ENCODE assay signal across 17 mouse cellular contexts in the genomic region with DNA sequence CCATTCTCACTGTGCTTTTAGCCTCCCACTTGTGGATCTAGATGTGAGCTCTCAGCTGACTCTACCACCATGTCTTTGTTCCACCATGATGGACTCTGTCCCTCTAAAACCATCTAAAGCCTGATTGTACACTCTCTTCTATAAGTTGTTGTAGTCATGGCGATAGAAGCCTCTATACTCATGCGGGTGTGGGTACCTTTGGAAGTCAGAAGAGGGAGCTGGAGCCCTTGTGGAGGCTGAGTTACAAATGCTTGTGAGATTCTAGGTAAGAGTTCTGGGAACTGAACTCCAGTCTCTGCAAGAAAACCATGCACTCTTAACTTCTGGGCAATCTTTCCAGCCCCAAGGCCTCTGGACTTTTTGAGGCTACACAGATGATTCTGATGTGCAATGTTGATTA. TPM values are rescaled to one million over a fixed set of nuclear protein-coding genes. Genes with fewer than 3 reads are reported as not detected.
DNase-seq lines count a peak whose midpoint lies in the region; ATAC-seq and TF ChIP-seq lines count a peak whose summit lies in the region.
"Had no signal": no experiment of that assay in that cellular context is flagged by ENCODE, and none has a peak within 500 bp of the region (broad histone marks: within the 10 kb centered on the region; RNA-seq: fewer than 3 reads in every experiment).

No protein-coding gene starts in this region.

- no peak for DNase-seq in left cerebral cortex, adult 2 months (ENCODE audit: extremely low spot score in 1 of 2, low spot score in 2 of 2)
- no peak for DNase-seq in left cerebral cortex, postnatal 36 days (ENCODE audit: low spot score in 2 of 2)
- peak; percentile 63 for DNase-seq in 416B (ENCODE audit: low read depth)
- DNase-seq in CD4-positive, CD25-positive, alpha-beta regulatory T cell, adult 2 months (ENCODE audit: low read depth, low spot score), result peak; percentile 65
- no peak for DNase-seq in right cerebral cortex, postnatal 10 days (ENCODE audit: low spot score in 2 of 2)
- DNase-seq: adrenal gland, postnatal 10 days; cerebellum, adult 11 months; embryo, embryonic 11 days; heart, adult 18-20 months; kidney, postnatal 10 days; right cerebral cortex, adult 18-20 months had no signal

- peak; percentile 23 for TF ChIP-seq CTCF in left cerebral cortex, adult 2 months (IDR thresholded peaks at IDR 0.05)
- 0 out of 2 replicates have a peak, but pooled peaks have one; percentile 10 for TF ChIP-seq CTCF in cortical plate, adult 2 months (IDR thresholded peaks at IDR 0.05; ENCODE audit: extremely low read depth, insufficient read depth, low read length)

- H3K27ac ChIP-seq in left cerebral cortex, adult 2 months, result no peak overlapping the region
- H3K27ac ChIP-seq in cortical plate, adult 2 months (ENCODE audit: insufficient read depth, low read length), result no peak overlapping the region
- no peak overlapping the region for H3K27ac ChIP-seq in hindbrain, embryonic 12.5 days
- H3K27ac ChIP-seq: hindbrain, embryonic 15.5 days; stomach, embryonic 15.5 days had no signal

- 86% methylated on average over 2 of the region's 2 CpGs for WGBS in hindbrain, embryonic 12.5 days

- H3K9ac ChIP-seq in hindbrain, embryonic 12.5 days, result no peak overlapping the region
- H3K9ac ChIP-seq: hindbrain, embryonic 15.5 days; stomach, embryonic 15.5 days had no signal

- no peak for TF ChIP-seq POLR2A in cortical plate, adult 2 months (IDR thresholded peaks at IDR 0.05; ENCODE audit: extremely low read depth, insufficient read depth, low read length)

- H3K4me2 ChIP-seq in hindbrain, embryonic 12.5 days (replicated peaks), result no peak overlapping the region
- H3K4me2 ChIP-seq: hindbrain, embryonic 15.5 days; stomach, embryonic 15.5 days had no signal

- H3K9me3 ChIP-seq in hindbrain, embryonic 12.5 days (replicated peaks), result no peaks in the 10 kb centered on the region
- H3K9me3 ChIP-seq: hindbrain, embryonic 15.5 days; megakaryocyte, embryonic 14.5 days; stomach, embryonic 15.5 days had no signal

- H3K36me3 ChIP-seq in hindbrain, embryonic 12.5 days, result no peaks in the 10 kb centered on the region
- H3K36me3 ChIP-seq: hindbrain, embryonic 15.5 days had no signal

- no peaks in the 10 kb centered on the region for H3K27me3 ChIP-seq in hindbrain, embryonic 12.5 days
- H3K27me3 ChIP-seq: hindbrain, embryonic 15.5 days; stomach, embryonic 15.5 days had no signal

- no peak for ATAC-seq in hindbrain, embryonic 12.5 days (ENCODE audit: low FRiP score)

- no peak overlapping the region for H3K4me3 ChIP-seq in left cerebral cortex, adult 2 months
- no peak overlapping the region for H3K4me3 ChIP-seq in cortical plate, adult 2 months (ENCODE audit: insufficient read depth, low read length)
- H3K4me3 ChIP-seq in hindbrain, embryonic 12.5 days, result no peak overlapping the region
- H3K4me3 ChIP-seq: erythroblast, embryonic 14.5 days; hindbrain, embryonic 15.5 days; megakaryocyte, embryonic 14.5 days; stomach, embryonic 15.5 days had no signal

- H3K4me1 ChIP-seq in cortical plate, adult 2 months (ENCODE audit: control insufficient read depth, insufficient read depth, low read length), result peaks cover 3% of the 10 kb centered on the region; the same call in 1 of the 2 replicates
- H3K4me1 ChIP-seq in hindbrain, embryonic 12.5 days, result peaks cover 15% of the 10 kb centered on the region

- intact Hi-C loops in left cerebral cortex, adult 2 months (cut with DNase I), result no loop called here
- intact Hi-C loops in left cerebral cortex, postnatal 36 days (cut with DNase I), result no loop called here

RNA-seq across cellular contexts. Expression of a gene that starts 40.7 kb away (rescaled TPM):
- total RNA-seq in left cerebral cortex, adult 2 months (2021), result 10 to 100 TPM; 10.3 to 12.6 TPM
- 10 to 100 TPM; 12.2 to 12.3 TPM for total RNA-seq in left cerebral cortex, postnatal 36 days (2021)
- polyA plus RNA-seq in cortical plate, adult 2 months (2012; rRNA removed), result 11.8 TPM in 2 replicates
- polyA plus RNA-seq in hindbrain, embryonic 12.5 days (2016; fragmentation: Nextera tagmentation; extraction: Ambion mirVana), result 18.9 and 19.3 TPM in 2 replicates

Comparison
In these comparisons a context has a peak if more than half of its experiments do, and no peak if none do; other contexts are left out.
1. DNase-seq: peak in 416B (single experiment) and CD4-positive, CD25-positive, alpha-beta regulatory T cell, adult 2 months (single experiment); none in left cerebral cortex, adult 2 months (0 of 2), left cerebral cortex, postnatal 36 days (0 of 2) and right cerebral cortex, postnatal 10 days (0 of 2).